Mouse (Mus musculus) thymus, adult 2 months (tissue): ENCODE data around the gene Car11. TPM values are rescaled to one million over a fixed set of nuclear protein-coding genes. Genes with fewer than 3 reads are reported as not detected.

Source experiments
- DNase-seq: peaks from one replicate; pipeline ENCODE4 v3.0.0; 2021
- H3K27ac ChIP-seq: fragments of 200-500 bp; 2 replicates; pipeline ENCODE4 v1.5.1; 2012; ENCODE audit warnings: low read length, control low read depth; ENCODE audit not compliant: control insufficient read depth, insufficient read depth
- H3K27me3 ChIP-seq: fragments of 200-500 bp; 2 replicates; pipeline ENCODE4 v1.6.1; 2012; ENCODE audit warnings: mild to moderate bottlenecking, low read length, moderate library complexity, mixed read lengths; ENCODE audit not compliant: control insufficient read depth, insufficient read depth
- H3K36me3 ChIP-seq: fragments of 200-500 bp; 2 replicates; pipeline ENCODE4 v1.6.1; 2012; ENCODE audit warnings: mild to moderate bottlenecking, low read length, moderate library complexity; ENCODE audit not compliant: control insufficient read depth, insufficient read depth
- H3K4me1 ChIP-seq: fragments of 200-500 bp; replicated peaks from 2 replicates; pipeline ENCODE4 v1.6.1; 2012; ENCODE audit warnings: low read length; ENCODE audit not compliant: control insufficient read depth, insufficient read depth
- H3K4me3 ChIP-seq: fragments of 200-500 bp; 2 replicates; pipeline ENCODE4 v1.5.1; 2012; ENCODE audit warnings: mild to moderate bottlenecking, low read length, control low read depth, moderate library complexity; ENCODE audit not compliant: control insufficient read depth, insufficient read depth
- CTCF ChIP-seq: fragments of 200-500 bp; IDR thresholded peaks from 2 replicates; pipeline ENCODE4 v1.5.1; 2012; ENCODE audit warnings: mild to moderate bottlenecking, control low read depth, low read length, moderate library complexity, borderline replicate concordance; ENCODE audit not compliant: control insufficient read depth, poor library complexity, insufficient read depth; ENCODE audit errors: extremely low read depth
- POLR2A ChIP-seq: fragments of 200-500 bp; IDR thresholded peaks from 2 replicates; pipeline ENCODE4 v1.6.1; 2012; ENCODE audit warnings: mild to moderate bottlenecking, low read length, control low read depth, moderate library complexity; ENCODE audit not compliant: control insufficient read depth, poor library complexity, insufficient read depth; ENCODE audit errors: extremely low read depth
- whole genome bisulfite sequencing: fragments of 180-500 bp; shearing (Covaris S2); methylation state at CpG from one replicate; pipeline ENCODE4 v1.1.7; 2018; 5-methylcytosine and 5-hydroxymethylcytosine counted together
- polyA plus RNA-seq: library from polyadenylated mRNA; depleted of rRNA; stranded (reverse); fragments of >200 nt; gene quantifications from 2 replicates; pipeline ENCODE4 v1.2.3, GENCODE M21; 2012

The Car11 gene
- polyA plus RNA-seq, 1 experiment, result 2.7 TPM

GRCm38 (mm10) chr7:45714630-45715089 lies 15.0 kb downstream of the Car11 start:
- WGBS, result 12% methylated on average over 14 of the region's 14 CpGs
- TF ChIP-seq POLR2A (no peak), CTCF (no peak)
- H3K4me3 ChIP-seq, result peak overlapping the region; percentile 81
- peaks cover 33% of the 10 kb centered on the region for H3K4me1 ChIP-seq
- H3K27me3 ChIP-seq, result no peaks in the 10 kb centered on the region
- H3K36me3 ChIP-seq, result peaks cover 14% of the 10 kb centered on the region
- DNase-seq, result no peak
- no peak overlapping the region for H3K27ac ChIP-seq

GRCm38 (mm10) chr7:45715090-45715708 lies 15.6 kb downstream of the Car11 start, which contains the start of gene Rpl18:
Gene Rpl18, plus strand, starts transcription at chr7:45715457.
- peaks cover 19% of the 10 kb centered on the region for H3K36me3 ChIP-seq
- no peaks in the 10 kb centered on the region for H3K27me3 ChIP-seq
- peak within 1 kb of the TSS; percentile 7; the same call in 1 of the 2 replicates for H3K27ac ChIP-seq
- 7% methylated on average over 34 of the region's 34 CpGs for WGBS
- peak within 1 kb of the TSS; percentile 81 for H3K4me3 ChIP-seq
- peaks cover 37% of the 10 kb centered on the region for H3K4me1 ChIP-seq
- TF ChIP-seq CTCF, result 0 out of 2 replicates have a peak, but pooled peaks have one; percentile 43
- TF ChIP-seq POLR2A, result peak; percentile 78
- peak; percentile 96 for DNase-seq

- WGBS, result 56% methylated on average over 19 of the region's 19 CpGs
- Histone ChIP-seq H3K4me3 (no peak overlapping the region), H3K27ac (peak overlapping the region; percentile 7; the same call in 1 of the 2 replicates), H3K4me1 (peaks cover 37% of the 10 kb centered on the region), H3K27me3 (no peaks in the 10 kb centered on the region), H3K36me3 (peaks cover 20% of the 10 kb centered on the region)
- DNase-seq, result no peak
- TF ChIP-seq CTCF (no peak), POLR2A (no peak)
These were observed 16.3 kb downstream of the Car11 start for GRCm38 (mm10) chr7:45715741-45716459.

GRCm38 (mm10) chr7:45716460-45716857 lies 16.8 kb downstream of the Car11 start:
- Histone ChIP-seq H3K27me3 (no peaks in the 10 kb centered on the region), H3K36me3 (peaks cover 19% of the 10 kb centered on the region), H3K4me1 (peaks cover 37% of the 10 kb centered on the region), H3K4me3 (no peak overlapping the region), H3K27ac (no peak overlapping the region)
- no peak for TF ChIP-seq POLR2A
- TF ChIP-seq CTCF, result no peak
- DNase-seq, result no peak
- 90% methylated on average over 3 of the region's 3 CpGs for WGBS

- H3K27ac ChIP-seq, result peak overlapping the region; percentile 41; the same call in 1 of the 2 replicates
- H3K4me3 ChIP-seq, result peak overlapping the region; percentile 80
- no peak for DNase-seq
- no peaks in the 10 kb centered on the region for H3K27me3 ChIP-seq
- peaks cover 19% of the 10 kb centered on the region for H3K36me3 ChIP-seq
- peaks cover 37% of the 10 kb centered on the region for H3K4me1 ChIP-seq
- WGBS, result 8% methylated on average over 31 of the region's 31 CpGs
- TF ChIP-seq CTCF, result no peak
- no peak for TF ChIP-seq POLR2A
These were observed 17.6 kb downstream of the Car11 start for GRCm38 (mm10) chr7:45716952-45717917.

- peaks cover 37% of the 10 kb centered on the region for H3K4me1 ChIP-seq
- TF ChIP-seq POLR2A, result peak; percentile 95
- TF ChIP-seq CTCF, result peak; percentile 23; the same call in 1 of the 2 replicates
- H3K36me3 ChIP-seq, result peaks cover 19% of the 10 kb centered on the region
- WGBS, result under 1% methylated on average over 41 of the region's 41 CpGs
- H3K27me3 ChIP-seq, result no peaks in the 10 kb centered on the region
- peak; percentile 94 for DNase-seq
- peak within 1 kb of the TSS; percentile 80 for H3K4me3 ChIP-seq
- H3K27ac ChIP-seq, result peak within 1 kb of the TSS; percentile 41
These were observed 18.3 kb downstream of the Car11 start, which contains the start of gene Sphk2 for GRCm38 (mm10) chr7:45717918-45718297. Gene Sphk2, minus strand, starts transcription at chr7:45718002.
